Mouse (Mus musculus): ENCODE results near the gene Pdss2. TPM values are rescaled to one million over a fixed set of nuclear protein-coding genes. Genes with fewer than 3 reads are reported as not detected.

The Pdss2 gene
- polyA plus RNA-seq (2015; fragmentation: Nextera tagmentation; extraction: Ambion mirVana): 8.8 TPM in 2 replicates

DNA sequence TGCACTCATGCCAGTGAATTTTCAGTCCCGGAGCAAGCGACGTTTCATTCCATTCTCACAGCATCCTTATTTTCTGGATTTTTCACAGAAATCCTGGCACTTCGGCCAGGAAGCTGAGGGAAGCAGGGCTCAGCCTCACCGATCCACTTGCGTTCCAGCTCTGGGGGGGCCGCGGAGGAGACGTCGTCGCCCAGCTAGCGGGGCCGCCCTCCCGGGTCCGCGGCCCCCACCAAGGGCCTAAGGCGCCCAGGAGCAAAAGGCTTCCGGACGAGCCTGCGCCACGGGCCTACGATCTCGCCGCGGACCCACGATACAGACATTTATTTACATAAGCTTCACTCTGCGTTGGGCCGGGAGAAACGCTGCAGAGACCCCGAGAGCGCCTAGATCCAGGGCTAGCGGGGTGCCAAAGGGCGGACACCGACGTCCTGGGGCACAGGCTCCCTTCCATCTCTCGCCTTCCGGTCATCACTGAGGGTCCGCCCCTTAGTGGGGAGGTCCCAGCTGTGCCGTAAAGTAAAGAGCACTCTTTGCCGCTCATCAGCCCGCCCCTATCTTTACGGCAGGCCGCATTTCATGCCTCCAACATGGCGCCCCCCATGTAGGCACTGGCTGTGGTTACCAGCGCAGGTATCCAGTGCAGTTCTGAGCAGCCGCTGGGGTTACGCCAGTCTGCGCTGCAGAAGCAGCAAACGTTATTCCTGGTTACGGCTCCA, at the start of gene Pdss2:
Gene Pdss2, plus strand, starts transcription at position 577 of the 716 bp plus-strand sequence.
- Histone ChIP-seq H3K4me1 (peaks cover 12% of the 10 kb centered on the region), H3K9ac (peak within 1 kb of the TSS; percentile 75), H3K4me3 (peak within 1 kb of the TSS; percentile 81), H3K27ac (peak within 1 kb of the TSS; percentile 95), H3K27me3 (no peaks in the 10 kb centered on the region), H3K36me3 (no peaks in the 10 kb centered on the region), H3K4me2 (peak within 1 kb of the TSS; percentile 89), H3K9me3 (no peaks in the 10 kb centered on the region)
- WGBS: under 1% methylated on average over 50 of the region's 50 CpGs
- ATAC-seq (ENCODE audit: insufficient number of reproducible peaks, low FRiP score, low TSS enrichment, low read depth): peak; percentile 95

DNA sequence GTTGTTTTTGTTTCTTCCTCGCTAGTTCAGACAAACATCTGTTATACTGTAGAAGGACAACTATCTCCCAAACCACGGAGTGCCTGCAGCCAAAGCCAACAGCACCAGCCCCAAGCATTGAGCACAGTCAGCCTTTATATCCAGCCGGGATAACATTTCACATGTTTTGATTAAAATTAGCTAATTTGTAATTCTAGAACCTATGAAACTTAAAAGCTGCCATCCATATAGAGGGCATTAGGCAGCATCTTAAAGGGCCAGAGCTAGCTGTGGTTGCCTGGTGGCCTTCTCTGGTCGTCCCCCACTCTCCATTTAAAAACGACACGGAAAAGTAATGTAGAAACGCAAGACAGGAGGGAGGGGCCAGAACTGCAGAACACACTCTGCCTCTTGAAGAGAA, 49.2 kb upstream of the Pdss2 start:
- H3K4me1 ChIP-seq: peaks cover 35% of the 10 kb centered on the region

DNA sequence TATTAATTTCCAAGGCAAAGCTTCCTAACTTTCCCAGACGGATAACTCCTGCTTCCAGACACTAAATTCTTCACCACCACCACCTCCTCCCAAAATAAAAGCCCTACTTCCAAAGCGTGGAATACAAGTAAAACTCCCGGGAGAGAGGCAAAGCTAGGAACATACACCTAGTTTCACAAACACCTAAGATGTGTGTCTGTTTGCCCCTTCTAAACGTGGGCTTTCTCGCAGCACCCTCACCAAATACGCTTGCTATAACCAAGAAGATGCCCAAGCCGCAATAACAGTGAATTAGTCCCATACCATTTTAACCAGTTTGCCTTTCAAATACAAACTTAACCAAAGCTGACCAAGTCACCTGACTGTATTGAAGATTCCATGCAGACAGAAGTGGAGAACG, 48.7 kb upstream of the Pdss2 start:
- ATAC-seq (ENCODE audit: insufficient number of reproducible peaks, low FRiP score, low TSS enrichment, low read depth): no peak

More for the DNA sequence above, 49.2 kb upstream of the Pdss2 start:
- H3K4me3 ChIP-seq: peak overlapping the region; percentile 87
- WGBS: 4% methylated on average over 7 of the region's 7 CpGs
- H3K27me3 ChIP-seq: peaks cover 18% of the 10 kb centered on the region; the same call in 1 of the 2 replicates
- no peak for ATAC-seq (ENCODE audit: insufficient number of reproducible peaks, low FRiP score, low TSS enrichment, low read depth)
- peak overlapping the region; percentile 89 for H3K4me2 ChIP-seq
- no peak overlapping the region for H3K27ac ChIP-seq
- no peaks in the 10 kb centered on the region for H3K9me3 ChIP-seq
- no peak overlapping the region for H3K9ac ChIP-seq
- H3K36me3 ChIP-seq: no peaks in the 10 kb centered on the region

DNA sequence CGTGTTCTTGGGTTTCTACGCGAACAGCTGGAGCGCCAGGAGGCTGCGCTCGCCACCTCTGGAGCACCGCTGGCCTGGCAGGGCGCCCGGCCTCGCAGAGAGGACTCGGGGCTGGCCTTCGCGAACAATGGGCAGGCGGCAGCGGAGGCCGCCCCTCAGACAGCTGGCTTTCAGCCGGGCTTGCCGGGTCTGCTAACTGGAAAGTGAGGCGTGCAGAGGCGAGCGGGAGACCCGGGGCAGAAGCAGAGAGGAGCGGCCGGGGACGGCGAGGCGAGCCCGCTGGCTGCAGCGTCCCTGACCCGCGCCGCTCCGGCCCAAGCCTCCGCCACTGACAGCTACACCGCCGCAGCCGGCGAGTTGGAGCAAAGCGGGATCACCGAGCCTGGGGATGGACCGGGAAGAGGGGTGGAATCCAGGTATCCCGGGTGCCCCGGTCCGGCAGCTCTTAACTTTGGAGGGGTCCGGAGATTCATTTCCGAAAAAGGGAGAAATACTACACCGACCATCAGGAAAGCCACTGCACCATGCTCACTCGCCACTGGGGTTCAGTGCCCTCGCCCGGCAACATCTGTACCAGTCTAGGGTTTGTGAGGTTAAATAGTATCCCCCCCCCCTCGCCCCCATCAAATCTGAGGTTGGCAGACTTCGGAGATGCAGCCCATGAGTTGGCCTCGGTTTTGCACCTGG, 48.0 kb upstream of the Pdss2 start:
- Histone ChIP-seq H3K9ac (peak overlapping the region; percentile 72), H3K27me3 (peaks cover 18% of the 10 kb centered on the region; the same call in 1 of the 2 replicates), H3K9me3 (no peaks in the 10 kb centered on the region), H3K27ac (peak overlapping the region; percentile 87), H3K4me3 (peak overlapping the region; percentile 87), H3K4me2 (peak overlapping the region; percentile 89), H3K4me1 (peaks cover 30% of the 10 kb centered on the region), H3K36me3 (no peaks in the 10 kb centered on the region)
- under 1% methylated on average over 53 of the region's 53 CpGs for WGBS
- peak; percentile 56; the same call in 1 of the 2 replicates for ATAC-seq (ENCODE audit: insufficient number of reproducible peaks, low FRiP score, low TSS enrichment, low read depth)

More for the DNA sequence above, 48.7 kb upstream of the Pdss2 start:
- Histone ChIP-seq H3K9ac (peak overlapping the region; percentile 72; the same call in 1 of the 2 replicates), H3K27ac (no peak overlapping the region), H3K27me3 (peaks cover 18% of the 10 kb centered on the region; the same call in 1 of the 2 replicates), H3K36me3 (no peaks in the 10 kb centered on the region), H3K4me1 (peaks cover 35% of the 10 kb centered on the region), H3K9me3 (no peaks in the 10 kb centered on the region), H3K4me2 (peak overlapping the region; percentile 89), H3K4me3 (peak overlapping the region; percentile 87)
- WGBS: 3% methylated on average over 8 of the region's 8 CpGs

DNA sequence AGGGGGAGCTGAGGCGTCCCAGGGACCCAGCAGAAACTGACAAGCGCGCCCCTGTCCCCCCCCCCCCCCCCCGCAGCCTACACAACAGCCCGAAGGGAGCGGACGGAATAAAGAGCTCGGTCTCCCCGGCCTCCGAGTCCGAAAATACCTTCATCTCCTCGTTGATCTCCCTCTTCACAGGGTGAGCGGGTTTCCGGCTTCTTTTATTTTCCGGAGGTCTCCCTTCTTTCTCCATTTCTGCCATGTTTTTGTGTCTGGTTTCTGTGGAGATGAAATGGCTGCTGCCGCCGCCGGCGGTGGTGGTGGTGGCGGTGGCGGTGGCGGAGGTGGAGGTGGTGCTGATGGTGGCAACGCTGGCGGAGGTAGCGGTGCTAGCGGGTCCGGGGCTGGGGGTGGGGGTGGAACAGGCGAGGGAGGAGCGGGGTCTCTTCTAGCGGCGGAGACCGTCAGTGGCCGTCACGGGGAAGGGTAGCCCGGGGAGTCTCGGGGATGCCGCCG, 47.4 kb upstream of the Pdss2 start:
- Histone ChIP-seq H3K4me3 (peak overlapping the region; percentile 87), H3K4me1 (peaks cover 30% of the 10 kb centered on the region), H3K4me2 (peak overlapping the region; percentile 89), H3K27me3 (peaks cover 18% of the 10 kb centered on the region; the same call in 1 of the 2 replicates), H3K9ac (peak overlapping the region; percentile 72), H3K9me3 (no peaks in the 10 kb centered on the region), H3K36me3 (no peaks in the 10 kb centered on the region), H3K27ac (peak overlapping the region; percentile 87)
- WGBS: under 1% methylated on average over 31 of the region's 38 CpGs
- peak; percentile 30; the same call in 1 of the 2 replicates for ATAC-seq (ENCODE audit: insufficient number of reproducible peaks, low FRiP score, low TSS enrichment, low read depth)

DNA sequence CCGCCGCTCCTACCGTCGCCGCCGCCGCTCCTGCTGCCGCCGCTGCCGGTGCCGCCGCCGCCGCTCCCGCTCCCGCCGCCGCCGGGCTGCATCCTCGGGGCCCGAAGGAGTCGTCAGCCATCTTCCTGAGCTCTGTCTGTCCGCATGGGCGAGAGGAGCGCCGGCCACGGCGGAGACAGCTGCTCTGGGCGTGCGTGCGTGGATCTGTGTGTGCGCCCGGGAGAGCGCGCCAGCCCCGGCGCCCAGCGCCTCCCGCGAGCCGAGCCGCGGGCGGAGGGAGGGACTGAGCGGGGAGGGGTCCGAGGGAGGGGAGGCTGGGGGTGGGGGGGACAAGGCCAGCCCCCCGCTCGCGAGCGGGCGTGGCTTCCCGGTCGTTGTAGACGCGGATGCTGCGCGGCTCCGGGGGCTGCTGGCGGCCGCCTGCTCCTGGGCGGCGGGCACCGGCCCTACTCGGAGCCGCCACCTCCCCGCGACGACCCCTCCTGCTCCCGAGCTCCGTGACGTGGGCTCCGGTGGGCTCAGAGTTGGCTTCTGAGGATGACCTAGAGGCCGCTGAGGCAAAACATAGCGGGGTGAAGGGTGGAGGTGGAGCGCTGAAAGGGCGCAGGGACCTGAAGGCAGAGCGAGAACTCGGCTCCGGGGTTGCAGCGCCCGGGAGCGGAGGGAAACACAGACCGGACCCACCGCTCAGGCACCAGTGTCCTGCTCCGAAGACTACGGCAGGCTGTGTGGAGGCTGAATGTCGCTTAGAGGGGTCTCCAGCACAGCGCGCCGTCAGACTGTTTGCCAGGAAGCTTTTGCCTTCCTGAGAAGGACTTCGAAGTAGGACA, 46.7 kb upstream of the Pdss2 start, which contains the start of the genes Sobp and 9030612E09Rik:
Gene Sobp, minus strand, starts transcription at position 205 of the 830 bp plus-strand sequence.
Gene 9030612E09Rik, plus strand, starts transcription at position 379 of the 830 bp plus-strand sequence.
- peaks cover 23% of the 10 kb centered on the region; the same call in 1 of the 2 replicates for H3K27me3 ChIP-seq

DNA sequence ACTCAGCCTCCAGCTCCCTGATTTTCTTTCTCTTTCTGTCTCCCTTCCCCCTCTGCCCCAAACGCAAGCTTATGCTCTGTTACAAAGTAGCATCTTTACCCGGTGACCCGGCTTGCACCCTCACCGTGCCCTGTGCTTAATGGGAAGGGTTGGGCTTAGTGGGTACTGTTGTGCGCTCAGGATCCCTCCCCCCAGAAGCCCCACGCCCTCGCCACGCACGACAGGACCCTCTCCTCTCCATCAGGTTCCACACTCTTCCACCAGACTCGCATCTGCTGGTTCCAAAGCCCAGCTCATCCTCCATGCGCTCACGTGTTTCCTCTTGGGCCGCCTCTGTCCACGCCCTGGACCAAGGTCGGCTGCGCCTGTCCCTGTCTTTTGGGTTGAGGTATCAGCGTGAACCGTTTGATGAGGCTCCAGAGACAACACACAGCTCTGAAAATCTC, 46.1 kb upstream of the Pdss2 start:
- H3K4me1 ChIP-seq: peaks cover 26% of the 10 kb centered on the region
- ATAC-seq (ENCODE audit: insufficient number of reproducible peaks, low FRiP score, low TSS enrichment, low read depth): no peak
- 2% methylated on average over 18 of the region's 18 CpGs for WGBS
- peak overlapping the region; percentile 89 for H3K4me2 ChIP-seq
- peak overlapping the region; percentile 72; the same call in 1 of the 2 replicates for H3K9ac ChIP-seq
- H3K9me3 ChIP-seq: no peaks in the 10 kb centered on the region
- peak overlapping the region; percentile 87 for H3K4me3 ChIP-seq
- H3K27me3 ChIP-seq: peaks cover 25% of the 10 kb centered on the region; the same call in 1 of the 2 replicates
- no peaks in the 10 kb centered on the region for H3K36me3 ChIP-seq
- H3K27ac ChIP-seq: peak overlapping the region; percentile 87; the same call in 1 of the 2 replicates

More for the DNA sequence above, 46.7 kb upstream of the Pdss2 start, which contains the start of the genes Sobp and 9030612E09Rik:
- under 1% methylated on average over 53 of the region's 91 CpGs for WGBS
- Histone ChIP-seq H3K9me3 (no peaks in the 10 kb centered on the region), H3K4me1 (peaks cover 26% of the 10 kb centered on the region), H3K36me3 (no peaks in the 10 kb centered on the region), H3K4me3 (peak within 1 kb of the TSS; percentile 87), H3K27ac (peak within 1 kb of the TSS; percentile 87), H3K4me2 (peak within 1 kb of the TSS; percentile 89), H3K9ac (peak within 1 kb of the TSS; percentile 72)
- ATAC-seq (ENCODE audit: insufficient number of reproducible peaks, low FRiP score, low TSS enrichment, low read depth): peak; percentile 86

DNA sequence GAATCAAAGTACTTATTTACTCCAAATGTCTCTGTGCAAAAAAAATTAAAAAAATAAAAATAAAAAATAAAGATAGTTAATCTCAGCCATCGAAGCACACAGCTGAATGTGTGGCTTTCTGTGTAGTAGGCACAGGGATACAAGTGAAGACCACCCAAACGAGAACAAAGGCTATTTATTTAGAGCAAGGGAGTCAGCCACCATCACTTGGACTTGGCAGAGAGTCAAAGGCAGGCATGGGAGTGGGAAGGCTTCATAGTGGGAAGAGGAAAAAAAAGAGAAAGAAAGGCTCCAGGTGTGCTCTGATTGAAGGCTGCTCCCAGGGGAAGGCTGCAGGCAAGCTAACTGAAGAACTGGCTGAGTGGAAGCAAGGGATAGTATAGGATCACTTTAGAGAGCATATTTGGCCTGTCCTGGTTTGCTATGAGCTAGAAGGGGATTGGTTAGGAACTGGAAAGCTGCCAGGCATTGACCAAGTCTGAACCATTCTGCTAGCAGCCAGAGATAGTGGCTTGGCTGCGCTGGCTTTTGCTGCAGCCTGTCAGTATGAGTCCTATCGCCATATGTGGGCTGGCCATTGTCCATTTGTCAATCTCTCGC, 40.9 kb upstream of the Pdss2 start:
- no peak overlapping the region for H3K4me3 ChIP-seq
- no peaks in the 10 kb centered on the region for H3K36me3 ChIP-seq
- H3K9ac ChIP-seq: no peak overlapping the region
- WGBS: 61% methylated on average over 5 of the region's 5 CpGs
- no peak overlapping the region for H3K4me2 ChIP-seq
- peaks cover 1% of the 10 kb centered on the region; the same call in 1 of the 2 replicates for H3K4me1 ChIP-seq
- ATAC-seq (ENCODE audit: insufficient number of reproducible peaks, low FRiP score, low TSS enrichment, low read depth): no peak
- no peaks in the 10 kb centered on the region for H3K9me3 ChIP-seq
- peaks cover 15% of the 10 kb centered on the region; the same call in 1 of the 2 replicates for H3K27me3 ChIP-seq
- no peak overlapping the region for H3K27ac ChIP-seq

DNA sequence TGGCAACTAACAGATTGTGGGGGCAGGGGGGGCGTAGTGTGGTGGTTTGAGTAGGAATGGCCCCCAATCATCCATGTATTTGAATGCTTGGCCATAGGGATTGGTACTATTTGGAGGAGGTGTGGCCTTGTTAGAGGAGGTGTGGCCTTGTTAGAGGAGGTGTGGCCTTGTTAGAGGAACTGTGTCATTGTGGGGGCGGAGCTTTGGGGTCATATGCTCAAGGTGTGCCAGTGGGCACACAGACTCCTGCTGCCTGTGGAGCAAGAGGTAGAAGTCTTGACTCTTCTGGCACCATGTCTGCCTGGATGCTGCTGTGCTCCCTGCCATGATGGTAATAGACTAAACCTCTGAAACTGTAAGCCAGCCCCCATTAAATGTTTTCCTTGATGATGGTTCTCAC, 21.1 kb upstream of the Pdss2 start:
- no peak overlapping the region for H3K4me3 ChIP-seq
- H3K9me3 ChIP-seq: no peaks in the 10 kb centered on the region
- no peak overlapping the region for H3K4me2 ChIP-seq
- no peak overlapping the region for H3K27ac ChIP-seq
- H3K4me1 ChIP-seq: no peaks in the 10 kb centered on the region
- ATAC-seq (ENCODE audit: insufficient number of reproducible peaks, low FRiP score, low TSS enrichment, low read depth): no peak
- H3K36me3 ChIP-seq: no peaks in the 10 kb centered on the region
- H3K9ac ChIP-seq: no peak overlapping the region
- H3K27me3 ChIP-seq: no peaks in the 10 kb centered on the region
- 89% methylated on average over 2 of the region's 2 CpGs for WGBS

DNA sequence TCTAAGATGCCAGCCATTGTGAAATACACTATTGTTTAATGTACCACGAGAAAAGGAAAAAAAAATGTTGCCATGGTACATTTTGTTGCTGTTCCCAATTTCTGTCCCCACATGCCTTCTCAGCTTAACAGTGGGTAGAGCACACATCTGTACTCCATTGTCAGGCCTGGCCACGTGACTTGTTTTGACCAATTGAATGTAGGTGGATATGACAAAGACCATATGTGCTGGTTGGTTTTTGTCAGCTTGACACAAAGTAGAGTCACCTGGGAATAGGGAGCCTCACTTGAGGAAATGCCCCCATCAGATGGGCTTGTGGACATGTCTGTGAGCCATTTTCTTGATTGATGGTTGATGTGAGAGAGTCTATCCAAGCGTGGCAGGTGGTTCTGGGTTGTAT, 17.4 kb upstream of the Pdss2 start:
- no peak overlapping the region for H3K4me3 ChIP-seq
- no peak overlapping the region for H3K9ac ChIP-seq
- H3K9me3 ChIP-seq: no peaks in the 10 kb centered on the region
- no peaks in the 10 kb centered on the region for H3K36me3 ChIP-seq
- ATAC-seq (ENCODE audit: insufficient number of reproducible peaks, low FRiP score, low TSS enrichment, low read depth): no peak
- H3K27ac ChIP-seq: no peak overlapping the region
- no peak overlapping the region for H3K4me2 ChIP-seq
- no peaks in the 10 kb centered on the region; the same call in 1 of the 2 replicates for H3K4me1 ChIP-seq
- no peaks in the 10 kb centered on the region for H3K27me3 ChIP-seq
- WGBS: 75% methylated on average over 3 of the region's 3 CpGs

Data from limb, embryonic 15.5 days (tissue).